Mouse (Mus musculus) adrenal gland, postnatal 10 days (tissue): ENCODE results near the gene Hnrnpa0. TPM values are rescaled to one million over a fixed set of nuclear protein-coding genes. Genes with fewer than 3 reads are reported as not detected.
"Not testable (repeated sequence)": the region's sequence is repeated elsewhere in the genome, so short reads cannot be mapped to it uniquely, and the experiment has no call there.

ENCODE experiments used
- DNase-seq: peaks from one replicate; pipeline ENCODE4 v3.0.0; 2021; ENCODE audit warnings: mixed read lengths
- long read RNA-seq, 2 experiments: library from polyadenylated mRNA; stranded (forward); transcript quantifications; one replicate each; pipeline ENCODE4 v2.0.0; 2021
- total RNA-seq, 2 experiments: library from RNA; stranded (reverse); gene quantifications; 2 replicates each; pipeline ENCODE4 v1.2.3; 2021

Gene Hnrnpa0
- 100 to 1,000 TPM; 139 to 143 TPM for total RNA-seq
- long read RNA-seq, experiment 1, transcript Hnrnpa0-201 (1 exons, 2,678 nt), result major isoform, 81 of 83 reads
- long read RNA-seq, experiment 1, partial matches to known transcripts, result 0 of 83 reads
- long read RNA-seq, experiment 1, other reads (novel, unspliced or antisense), result 2 of 83 reads
- long read RNA-seq, experiment 2, transcript Hnrnpa0-201 (1 exons, 2,678 nt), result major isoform, 9 of 9 reads
- long read RNA-seq, experiment 2, partial matches to known transcripts, result 0 of 9 reads
- long read RNA-seq, experiment 2, other reads (novel, unspliced or antisense), result 0 of 9 reads

DNA sequence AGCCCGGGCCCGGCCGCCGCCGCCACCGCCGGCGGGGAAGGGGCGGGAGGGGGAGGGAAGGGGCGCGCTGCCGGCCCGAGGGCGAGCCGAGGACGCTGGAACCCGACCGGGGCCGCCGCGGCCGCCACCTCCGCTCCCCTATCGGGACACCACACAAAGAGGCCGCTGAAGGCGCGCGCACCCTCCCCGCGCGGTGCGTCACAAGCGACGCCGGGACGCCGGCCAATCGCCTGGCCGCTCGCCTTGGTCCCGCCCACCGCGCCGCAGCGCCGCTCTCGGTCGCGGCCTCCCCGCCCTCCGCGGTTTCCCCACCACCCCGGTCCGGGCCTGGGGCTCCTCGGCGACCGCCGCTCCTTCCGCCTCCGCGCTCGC lies at the start of gene Hnrnpa0:
Gene Hnrnpa0, minus strand, starts transcription at position 161 of the 372 bp plus-strand sequence.
- peak; percentile 98 for DNase-seq

- DNase-seq, result peak; percentile 99
Observed at GRCm38 (mm10) chr13:58177511-58178208, 49.3 kb upstream of the Hnrnpa0 start.

DNA sequence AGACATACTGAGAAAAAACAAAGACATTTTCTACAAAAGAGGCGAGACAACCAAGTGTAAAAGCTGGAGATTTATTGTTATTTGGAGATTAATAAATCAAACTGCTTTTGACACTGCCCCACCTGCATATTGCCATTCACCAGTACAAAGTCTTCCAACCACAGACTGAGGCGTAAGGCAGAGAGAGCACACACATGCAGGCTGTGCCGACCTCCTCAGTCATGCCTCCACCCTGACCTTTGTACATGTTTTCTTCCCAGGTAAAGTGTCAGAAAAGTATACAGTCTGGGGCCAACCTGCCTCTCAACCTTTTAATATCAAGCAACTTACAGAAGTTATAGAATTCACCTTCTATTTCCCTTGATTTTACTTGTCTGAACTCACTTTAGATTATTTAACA lies 47.7 kb upstream of the Hnrnpa0 start:
- no peak for DNase-seq

GRCm38 (mm10) chr13:58168119-58168518 lies 39.8 kb upstream of the Hnrnpa0 start:
- DNase-seq, result no peak

GRCm38 (mm10) chr13:58163343-58163742 lies 35.0 kb upstream of the Hnrnpa0 start:
- no peak for DNase-seq

DNA sequence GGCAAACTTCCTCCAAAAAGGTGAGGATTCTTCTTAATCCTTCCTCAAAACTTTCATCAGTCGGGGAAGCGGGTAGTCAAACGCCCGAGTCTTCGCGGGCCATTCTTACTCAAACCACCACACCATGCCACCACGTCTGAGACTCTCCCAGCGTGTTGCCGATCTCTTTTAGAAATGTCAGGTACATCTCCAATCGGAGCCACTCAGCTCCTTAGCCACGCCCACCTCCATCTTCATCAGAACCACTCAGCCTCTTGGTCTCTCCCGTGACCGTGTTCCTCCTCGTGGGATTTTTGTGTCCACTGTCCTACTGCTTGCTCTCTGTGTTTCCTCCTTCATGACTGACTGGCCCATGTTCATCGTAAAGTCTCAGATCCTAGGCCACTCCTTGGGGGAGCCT lies 32.4 kb upstream of the Hnrnpa0 start:
- no peak for DNase-seq

DNA sequence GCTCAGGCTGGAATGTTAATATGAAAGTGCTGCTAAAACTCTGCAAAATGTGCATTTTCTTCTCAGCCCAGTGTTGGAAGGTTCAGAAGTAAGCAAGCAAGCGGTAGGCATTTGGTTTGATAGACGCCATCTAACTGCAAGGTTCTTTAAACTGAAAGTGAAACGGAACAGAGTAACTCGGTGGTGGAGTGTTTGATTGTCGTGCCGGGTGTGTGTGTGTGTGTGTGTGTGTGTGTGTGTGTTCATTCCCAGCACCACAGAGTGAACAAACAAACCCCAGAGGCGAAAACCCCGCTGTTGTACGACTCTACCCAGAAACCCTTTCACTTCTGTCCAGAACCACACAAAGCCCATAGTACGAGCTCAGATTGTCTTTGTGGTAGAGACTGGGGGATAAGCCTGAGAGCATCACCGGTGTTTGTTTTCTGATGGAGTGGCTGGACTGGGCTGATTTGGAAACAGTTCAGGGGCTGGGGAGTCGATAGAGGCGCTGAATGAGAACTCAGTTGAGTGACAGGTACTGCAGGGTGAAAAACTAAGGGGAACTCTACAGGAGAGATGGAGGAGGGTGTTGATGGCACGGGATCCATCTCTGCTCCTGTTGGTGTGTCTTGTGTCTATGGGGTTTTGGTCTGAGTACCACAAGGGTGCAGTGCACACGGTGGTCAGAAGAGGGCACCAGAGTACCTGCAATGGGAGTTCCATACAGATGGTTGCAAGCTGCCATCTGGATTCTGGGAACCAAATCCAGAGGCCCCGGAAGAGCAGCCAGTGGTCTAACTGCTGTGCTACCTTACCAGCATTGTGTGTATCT lies 29.9 kb upstream of the Hnrnpa0 start:
- peak; percentile 93 for DNase-seq

GRCm38 (mm10) chr13:58157447-58158098 lies 29.2 kb upstream of the Hnrnpa0 start, which contains the start of gene Idnk:
TSS of gene Idnk (plus strand) at chr13:58157649.
- DNase-seq, result peak; percentile 95

DNA sequence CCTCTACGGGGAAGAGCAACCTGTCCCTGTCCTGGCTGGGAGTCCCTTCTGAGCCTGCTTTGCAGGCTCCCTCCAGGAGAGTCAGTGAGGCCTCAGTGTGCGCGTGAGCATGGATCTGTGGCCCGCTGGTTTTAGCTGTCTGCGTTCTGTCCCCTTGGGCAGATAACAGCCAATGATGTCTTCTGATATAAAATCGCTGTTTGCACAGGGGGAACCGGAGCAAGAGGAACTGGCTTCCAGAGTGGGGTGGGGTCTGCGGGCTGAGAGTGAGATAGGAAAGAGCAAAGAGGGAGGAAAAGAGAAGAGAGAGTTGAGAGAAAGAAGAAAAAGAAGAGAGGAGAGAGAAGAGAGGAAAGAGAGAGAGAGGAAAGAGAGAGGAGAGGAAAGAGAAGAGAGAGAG lies 28.7 kb upstream of the Hnrnpa0 start:
- DNase-seq, result no peak

- no peak for DNase-seq
Observed at GRCm38 (mm10) chr13:58156031-58156430, 27.7 kb upstream of the Hnrnpa0 start.

- no peak for DNase-seq
Observed at GRCm38 (mm10) chr13:58150442-58150841, 22.1 kb upstream of the Hnrnpa0 start.

- DNase-seq, result no peak
Observed at GRCm38 (mm10) chr13:58149629-58150028, 21.3 kb upstream of the Hnrnpa0 start.

GRCm38 (mm10) chr13:58149033-58149558 lies 20.7 kb upstream of the Hnrnpa0 start:
- DNase-seq, result no peak

DNA sequence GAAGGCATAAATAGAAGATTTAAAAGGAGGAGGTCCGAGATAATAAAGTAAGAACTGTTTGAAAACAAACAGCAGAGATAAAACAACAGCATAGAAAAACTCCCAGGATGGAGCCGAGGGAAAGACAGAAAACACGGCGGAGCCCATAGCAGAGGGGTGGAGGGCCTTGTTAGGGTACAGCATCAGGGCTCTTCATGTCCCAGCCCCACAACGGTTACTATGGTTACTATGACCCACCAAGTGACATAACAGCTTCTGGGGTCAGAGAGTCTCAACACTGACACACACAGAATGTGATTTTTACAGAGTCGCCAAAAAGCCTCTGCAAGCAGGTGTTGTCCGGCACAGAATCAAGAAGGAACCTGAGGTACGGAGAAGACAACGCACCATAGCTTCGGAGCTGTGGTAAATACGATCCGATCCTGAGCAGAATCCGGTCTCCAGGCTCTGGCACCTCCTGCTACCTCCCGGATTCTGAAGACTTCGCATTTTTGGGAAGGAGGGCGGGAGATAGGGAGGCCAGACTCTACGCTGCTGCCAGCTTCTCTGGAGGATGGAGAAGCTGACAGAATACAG lies 20.0 kb upstream of the Hnrnpa0 start:
- peak; percentile 59 for DNase-seq

DNA sequence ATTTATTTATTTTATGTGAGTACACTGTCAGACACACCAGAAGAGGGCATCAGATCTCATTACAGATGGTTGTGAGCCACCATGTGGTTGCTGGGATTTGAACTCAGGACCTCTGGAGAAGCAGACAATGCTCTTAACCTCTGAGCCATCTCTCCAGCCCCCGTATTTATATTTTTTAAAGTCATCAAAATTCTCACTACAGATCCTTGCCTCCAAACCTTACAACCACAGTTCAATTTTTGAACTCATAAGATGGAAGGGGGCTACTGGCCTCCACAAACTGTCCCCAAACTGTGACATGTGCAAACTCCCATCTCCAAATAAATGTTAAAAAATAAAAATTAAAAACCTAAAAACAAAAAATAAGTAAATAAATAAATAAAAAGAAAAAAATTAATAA lies 19.4 kb upstream of the Hnrnpa0 start:
- DNase-seq, result no peak

GRCm38 (mm10) chr13:58146603-58147002 lies 18.2 kb upstream of the Hnrnpa0 start:
- DNase-seq, result not testable (repeated sequence)

- no peak for DNase-seq
Observed at GRCm38 (mm10) chr13:58131692-58132091, 3.3 kb upstream of the Hnrnpa0 start.

DNA sequence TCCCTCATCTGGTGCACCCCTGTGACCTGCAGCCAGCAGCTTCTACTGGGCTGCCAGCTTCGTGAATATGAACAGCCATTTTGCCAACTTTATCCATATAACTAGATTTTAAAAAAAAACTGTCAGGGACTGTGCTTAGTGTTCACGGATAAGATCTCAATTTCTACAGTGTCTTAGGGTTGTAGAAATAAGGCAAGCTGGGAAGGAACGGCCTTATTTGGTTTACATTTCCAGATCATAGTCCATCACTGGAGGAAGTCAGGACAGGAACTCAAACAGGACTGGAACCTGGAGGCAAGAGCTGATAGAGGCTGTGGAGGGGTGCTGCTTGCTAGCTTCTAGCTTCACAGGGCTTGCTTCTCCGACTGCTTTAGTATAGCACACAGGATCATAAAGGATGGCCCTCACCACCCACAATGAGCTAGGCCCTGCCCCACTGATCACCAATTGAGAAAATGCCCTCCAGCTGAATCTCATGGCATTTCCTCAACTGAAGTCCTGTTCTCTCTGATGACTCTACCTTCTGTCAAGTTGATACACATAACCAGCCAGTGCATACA lies 1.4 kb upstream of the Hnrnpa0 start:
- DNase-seq, result peak; percentile 19

- peak; percentile 98 for DNase-seq
Observed at GRCm38 (mm10) chr13:58128768-58129671, 664 bp upstream of the Hnrnpa0 start.

GRCm38 (mm10) chr13:58127766-58128361 lies 492 bp downstream of the Hnrnpa0 start:
- DNase-seq, result no peak
